Mouse (Mus musculus) embryonic fibroblast, embryonic 13.5 days (primary cell): ENCODE results near the gene Rexo2.

ENCODE experiments used
- CTCF ChIP-seq: IDR thresholded peaks from 2 replicates; pipeline ENCODE4 v1.5.1; 2011; ENCODE audit warnings: mild to moderate bottlenecking, control low read depth, low read length, moderate library complexity, borderline replicate concordance; ENCODE audit not compliant: insufficient read depth
- POLR2A ChIP-seq: IDR thresholded peaks from 2 replicates; pipeline ENCODE4 v1.6.1; 2011; ENCODE audit warnings: low read depth, mild to moderate bottlenecking, control low read depth, low read length, moderate library complexity

GRCm38 (mm10) chr9:48444821-48445220 lies 35.6 kb downstream of the Rexo2 start:
- TF ChIP-seq CTCF (no peak), POLR2A (no peak)
